Mouse (Mus musculus) embryonic fibroblast, embryonic 13.5 days (primary cell): ENCODE data around the gene Sik2.

Source experiments
- CTCF ChIP-seq: IDR thresholded peaks from 2 replicates; pipeline ENCODE4 v1.5.1; 2011; ENCODE audit warnings: mild to moderate bottlenecking, control low read depth, low read length, moderate library complexity, borderline replicate concordance; ENCODE audit not compliant: insufficient read depth
- POLR2A ChIP-seq: IDR thresholded peaks from 2 replicates; pipeline ENCODE4 v1.6.1; 2011; ENCODE audit warnings: low read depth, mild to moderate bottlenecking, control low read depth, low read length, moderate library complexity

GRCm38 (mm10) chr9:50925801-50926200, 83.1 kb downstream of the Sik2 start:
- no peak for TF ChIP-seq CTCF
- no peak for TF ChIP-seq POLR2A
